Mouse (Mus musculus): ENCODE measurements around the gene A630076J17Rik. TPM values are rescaled to one million over a fixed set of nuclear protein-coding genes. Genes with fewer than 3 reads are reported as not detected.

The A630076J17Rik gene
- polyA plus RNA-seq, 1 experiment from 2014 or later = not detected

DNA sequence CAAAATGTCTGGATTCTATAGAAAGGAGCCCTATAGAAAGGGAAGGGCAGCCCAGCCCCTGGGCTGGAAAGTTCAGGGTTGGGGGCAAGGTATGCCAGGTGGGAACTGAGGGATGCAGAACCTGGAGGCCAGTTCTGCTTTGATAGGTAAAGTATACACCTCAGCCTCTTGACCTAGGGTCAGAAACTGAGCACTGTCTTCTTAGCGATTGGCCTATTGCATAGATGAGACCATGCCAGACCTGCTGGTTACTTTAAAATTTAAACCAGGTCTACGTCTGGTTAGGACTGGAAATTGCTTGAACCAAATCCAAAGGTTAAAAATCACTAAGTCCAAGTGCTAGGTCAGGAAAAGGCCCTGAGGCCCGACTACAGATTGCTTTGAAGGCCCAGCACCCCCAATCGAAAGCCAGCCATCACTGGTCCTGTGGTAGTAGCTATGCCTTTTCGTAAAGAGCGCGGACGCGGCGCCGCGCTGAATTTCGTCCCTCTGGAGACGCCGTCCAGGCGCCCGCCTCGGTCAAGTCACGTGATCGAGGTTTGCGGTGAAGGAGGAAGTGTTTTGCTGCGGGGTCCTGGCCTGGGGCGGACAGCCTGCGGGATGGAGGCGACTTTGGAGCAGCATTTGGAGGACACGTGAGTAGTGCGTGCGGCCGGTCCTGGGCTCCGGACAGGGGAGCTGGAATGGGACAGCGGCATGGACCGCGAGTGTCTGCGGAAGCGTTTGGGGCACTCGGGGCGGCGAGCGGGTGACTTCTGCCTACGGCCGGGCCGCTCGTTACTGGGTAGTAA is 48.3 kb downstream of the A630076J17Rik start, which contains the start of gene Lamtor5:
Gene Lamtor5 (plus strand): TSS at position 380 of the 791 bp plus-strand sequence.
- peaks cover 12% of the 10 kb centered on the region for H3K4me1 ChIP-seq
- peak; percentile 73 for ATAC-seq (ENCODE audit: insufficient number of reproducible peaks, insufficient read depth, low FRiP score, low TSS enrichment, low read depth)
- 2% methylated on average over 43 of the region's 43 CpGs for WGBS
- no peaks in the 10 kb centered on the region for H3K9me3 ChIP-seq
- peak within 1 kb of the TSS; percentile 89 for H3K4me3 ChIP-seq
- H3K27ac ChIP-seq = no peak within 1 kb of the TSS; the same call in 1 of the 2 replicates
- peaks cover 19% of the 10 kb centered on the region for H3K36me3 ChIP-seq
- H3K27me3 ChIP-seq = no peaks in the 10 kb centered on the region; the same call in 1 of the 2 replicates
- H3K4me2 ChIP-seq = peak within 1 kb of the TSS; percentile 70
- peak within 1 kb of the TSS; percentile 86 for H3K9ac ChIP-seq

Other genes starting within 250 kb of the A630076J17Rik start
- gene Kcna3, start 194.4 kb upstream of the A630076J17Rik start, polyA plus RNA-seq (2015; fragmentation: Nextera tagmentation; extraction: Ambion mirVana) = 1.1 and 1.3 TPM in 2 replicates
- gene Kcna2, start 129.5 kb upstream of the A630076J17Rik start, polyA plus RNA-seq (2015; fragmentation: Nextera tagmentation; extraction: Ambion mirVana) = 0.07 and 0.18 TPM in 2 replicates
- not detected in 2 replicates for gene Kcna10, start 47.6 kb upstream of the A630076J17Rik start, polyA plus RNA-seq (2015; fragmentation: Nextera tagmentation; extraction: Ambion mirVana)
- 0.34 and 1.4 TPM in 2 replicates for gene Cym, start 8.9 kb upstream of the A630076J17Rik start, polyA plus RNA-seq (2015; fragmentation: Nextera tagmentation; extraction: Ambion mirVana)
- gene Prok1, start 9.1 kb downstream of the A630076J17Rik start, polyA plus RNA-seq (2015; fragmentation: Nextera tagmentation; extraction: Ambion mirVana) = 0.13 TPM in 1 of 2 replicates, not detected in the other
- 194 and 201 TPM in 2 replicates for gene Lamtor5, start 48.2 kb downstream of the A630076J17Rik start, polyA plus RNA-seq (2015; fragmentation: Nextera tagmentation; extraction: Ambion mirVana)
- gene Slc16a4, start 60.6 kb downstream of the A630076J17Rik start, polyA plus RNA-seq (2015; fragmentation: Nextera tagmentation; extraction: Ambion mirVana) = 3.6 and 5.3 TPM in 2 replicates
- 15.5 and 15.8 TPM in 2 replicates for gene Rbm15, start 103.1 kb downstream of the A630076J17Rik start, polyA plus RNA-seq (2015; fragmentation: Nextera tagmentation; extraction: Ambion mirVana)
- gene Kcnc4, start 228.9 kb downstream of the A630076J17Rik start, polyA plus RNA-seq (2015; fragmentation: Nextera tagmentation; extraction: Ambion mirVana) = 0.21 and 0.22 TPM in 2 replicates

All from embryonic facial prominence, embryonic 13.5 days (tissue).